Mouse (Mus musculus) embryonic facial prominence, embryonic 13.5 days (tissue): ENCODE data around the gene Glipr1l1. TPM values are rescaled to one million over a fixed set of nuclear protein-coding genes. Genes with fewer than 3 reads are reported as not detected.
"Not testable (repeated sequence)": the region's sequence is repeated elsewhere in the genome, so short reads cannot be mapped to it uniquely, and the experiment has no call there.

Experiments used
- ATAC-seq: fragments of 200-750 bp; cut with Nextera tagmentation; 2 replicates; pipeline ENCODE4 v1.8.0; 2017; ENCODE audit warnings: low read depth; ENCODE audit not compliant: insufficient number of reproducible peaks, insufficient read depth, low FRiP score, low TSS enrichment
- H3K27ac ChIP-seq: fragments of 300-500 bp; sonication (generic); 2 replicates; pipeline ENCODE4 v1.5.1; 2015; ENCODE audit warnings: moderate library complexity, mild to moderate bottlenecking, inconsistent platforms
- H3K27me3 ChIP-seq: fragments of 300-500 bp; sonication (generic); 2 replicates; pipeline ENCODE4 v1.6.1; 2015; ENCODE audit warnings: mild to moderate bottlenecking, inconsistent platforms
- H3K36me3 ChIP-seq: fragments of 300-500 bp; sonication (generic); 2 replicates; pipeline ENCODE4 v1.6.1; 2015; ENCODE audit warnings: mild to moderate bottlenecking, inconsistent platforms
- H3K4me1 ChIP-seq: fragments of 300-500 bp; sonication (generic); 2 replicates; pipeline ENCODE4 v1.6.1; 2015; ENCODE audit warnings: inconsistent platforms
- H3K4me2 ChIP-seq: fragments of 300-500 bp; sonication (generic); 2 replicates; pipeline ENCODE4 v1.6.1; 2015; ENCODE audit warnings: moderate library complexity, mild to moderate bottlenecking, inconsistent platforms
- H3K4me3 ChIP-seq: fragments of 300-500 bp; sonication (generic); 2 replicates; pipeline ENCODE4 v1.5.1; 2015; ENCODE audit warnings: mild to moderate bottlenecking, inconsistent platforms
- H3K9ac ChIP-seq: fragments of 300-500 bp; sonication (generic); 2 replicates; pipeline ENCODE4 v1.6.1; 2015; ENCODE audit warnings: mild to moderate bottlenecking, inconsistent platforms
- H3K9me3 ChIP-seq: fragments of 300-500 bp; sonication (generic); 2 replicates; pipeline ENCODE4 v1.6.1; 2016; ENCODE audit warnings: inconsistent platforms
- WGBS: fragments of 180-500 bp; shearing (Covaris S2); methylation state at CpG from one replicate; pipeline ENCODE4 v1.1.7; 2015; ENCODE audit warnings: mixed read lengths; 5-methylcytosine and 5-hydroxymethylcytosine counted together
- polyA plus RNA-seq: library from polyadenylated mRNA; unstranded; fragments of >200 nt; fragmentation: Nextera tagmentation; extraction: Ambion mirVana; gene quantifications from 2 replicates; pipeline ENCODE4 v1.2.1, GENCODE M21; 2015

The Glipr1l1 gene
- polyA plus RNA-seq, 1 experiment from 2014 or later, result not detected

DNA sequence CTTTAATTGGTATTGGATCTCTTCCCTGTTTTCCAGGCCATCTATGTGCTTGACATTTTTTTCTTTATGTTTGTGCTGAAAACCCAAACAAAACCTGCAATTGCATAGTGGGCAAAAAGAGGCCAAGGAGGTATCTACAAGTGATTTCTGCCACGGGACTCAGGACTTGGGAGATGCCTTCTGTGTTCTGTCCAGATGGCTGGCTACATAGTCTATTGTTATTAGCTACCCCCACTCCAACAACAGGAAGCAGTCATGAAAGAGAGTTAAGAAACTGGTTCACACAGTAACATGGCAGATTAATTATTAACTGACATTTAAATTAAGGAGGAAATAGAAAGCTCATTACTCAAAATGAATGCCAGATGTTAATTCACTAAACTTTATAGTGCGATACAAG lies 65.1 kb downstream of the Glipr1l1 start:
- not testable (repeated sequence) for H3K27me3 ChIP-seq, H3K4me3 ChIP-seq, H3K9me3 ChIP-seq, H3K27ac ChIP-seq, ATAC-seq, H3K4me1 ChIP-seq, H3K4me2 ChIP-seq, H3K9ac ChIP-seq, H3K36me3 ChIP-seq
- WGBS, result 43% methylated on average over 2 of the region's 2 CpGs

DNA sequence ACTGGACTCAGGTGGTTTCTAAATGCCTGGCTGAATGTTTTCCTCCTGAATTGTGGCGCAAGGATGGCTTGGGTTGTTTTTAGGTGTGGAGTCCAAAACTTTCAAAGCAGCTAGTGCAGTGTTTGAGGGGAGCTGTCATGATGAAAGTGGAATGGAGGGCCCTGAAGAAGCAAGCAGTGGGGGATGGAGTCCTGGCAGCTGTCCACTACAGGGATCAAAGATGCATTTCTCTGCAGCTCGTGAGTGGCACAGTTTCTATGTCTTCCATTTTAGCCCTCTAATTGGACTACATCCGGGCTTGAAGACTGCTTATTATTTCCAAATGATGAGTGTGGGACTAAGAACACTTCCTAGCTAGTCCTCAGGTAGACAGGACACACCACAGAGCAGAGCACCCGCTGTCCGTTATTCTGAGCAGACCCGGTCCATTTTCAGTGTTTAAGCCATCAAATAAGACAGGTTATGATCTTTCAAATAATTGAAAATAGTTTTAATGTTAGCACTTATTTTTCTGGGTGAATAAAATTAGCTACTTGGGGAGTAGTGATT lies 67.8 kb downstream of the Glipr1l1 start:
- 69% methylated on average over 6 of the region's 6 CpGs for WGBS
- not testable (repeated sequence) for ATAC-seq, H3K9ac ChIP-seq, H3K4me2 ChIP-seq, H3K27me3 ChIP-seq, H3K36me3 ChIP-seq, H3K4me1 ChIP-seq, H3K27ac ChIP-seq, H3K9me3 ChIP-seq, H3K4me3 ChIP-seq

Other genes with a start within 250 kb of the Glipr1l1 start
- 47.2 and 50.3 TPM in 2 replicates for gene Krr1, start 87.5 kb upstream of the Glipr1l1 start, polyA plus RNA-seq
- gene Glipr1, start 57.6 kb upstream of the Glipr1l1 start, polyA plus RNA-seq, result 1.3 and 2.2 TPM in 2 replicates
- gene Glipr1l2, start 23.2 kb downstream of the Glipr1l1 start, polyA plus RNA-seq, result not detected in 2 replicates
- not detected in 2 replicates for gene Glipr1l3, start 100.1 kb downstream of the Glipr1l1 start, polyA plus RNA-seq
- gene Caps2, start 103.4 kb downstream of the Glipr1l1 start, polyA plus RNA-seq, result 0.21 and 0.22 TPM in 2 replicates
- gene Kcnc2, start 210.9 kb downstream of the Glipr1l1 start, polyA plus RNA-seq, result 0.89 and 1.2 TPM in 2 replicates